Mouse (Mus musculus) urinary bladder, adult 18-20 months (tissue): ENCODE measurements around the gene Stk38.
"Not testable (repeated sequence)": the region's sequence is repeated elsewhere in the genome, so short reads cannot be mapped to it uniquely, and the experiment has no call there.

ENCODE experiments used
- DNase-seq, 2 experiments: peaks; one replicate each; pipeline ENCODE4 v3.0.0; 2022; ENCODE audit warnings: low spot score in 2 of 2, mixed read lengths in 2 of 2

Gene Stk38

DNA sequence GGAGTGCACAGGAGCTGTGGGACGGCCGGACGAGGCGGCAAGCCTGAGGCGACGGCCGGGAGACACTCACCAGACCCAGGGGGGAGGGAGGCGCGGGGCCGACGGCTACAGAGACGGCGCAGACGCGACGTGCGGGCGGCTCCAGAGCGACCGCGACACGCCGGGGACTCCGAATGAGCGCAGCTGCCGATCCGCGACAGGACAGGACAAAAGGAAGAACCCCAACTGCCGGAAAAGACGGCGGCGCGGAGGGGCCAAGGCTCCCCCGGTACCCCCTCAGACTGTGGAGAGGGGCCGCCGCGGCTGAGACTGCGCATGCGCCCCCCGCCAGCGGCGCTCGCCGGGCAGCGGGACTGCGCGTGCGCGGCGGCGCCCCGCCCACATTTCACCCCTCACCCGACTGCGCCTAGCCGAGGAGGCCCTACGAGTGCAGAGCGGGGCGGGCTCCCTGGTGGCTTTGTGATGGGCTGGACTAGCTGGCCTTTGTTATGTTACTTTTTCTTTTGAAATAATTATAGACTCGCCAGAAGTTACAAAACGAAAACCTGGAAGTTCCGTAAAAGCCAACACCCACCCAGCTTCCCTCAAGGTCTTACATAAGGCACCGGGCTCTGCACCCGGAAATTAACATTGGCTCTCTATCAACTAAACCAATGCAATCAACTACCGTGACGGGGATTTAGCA is at the start of gene Stk38:
Gene Stk38 (minus strand): TSS at position 355 of the 685 bp plus-strand sequence.
- peak; percentile 88 to 92 for DNase-seq

DNA sequence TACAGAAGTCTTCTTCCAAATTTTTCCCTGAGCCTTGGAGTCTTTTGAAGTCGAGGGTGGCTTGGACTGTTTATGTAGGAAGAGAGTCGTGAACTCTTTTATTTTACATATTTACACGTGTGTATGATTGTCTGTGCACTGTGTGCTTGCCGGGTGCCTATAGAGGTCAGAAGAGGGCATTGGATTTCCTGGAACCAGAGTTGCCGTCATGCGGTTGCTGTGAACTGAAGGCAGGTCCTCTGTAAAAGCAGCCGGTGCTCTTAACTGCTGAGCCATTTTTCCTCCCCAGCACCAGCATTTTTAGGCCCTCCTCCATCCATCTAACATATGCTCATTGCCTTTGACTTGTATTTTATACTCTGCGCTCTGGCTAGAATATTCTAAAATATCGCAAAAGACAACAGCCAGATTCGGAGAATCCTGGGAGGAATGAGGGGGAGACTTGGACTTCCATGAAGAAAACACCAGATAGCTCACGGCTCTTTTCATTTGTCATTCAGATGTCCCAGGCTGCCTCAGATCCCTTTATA is 49.6 kb upstream of the Stk38 start:
- DNase-seq, result no peak

DNA sequence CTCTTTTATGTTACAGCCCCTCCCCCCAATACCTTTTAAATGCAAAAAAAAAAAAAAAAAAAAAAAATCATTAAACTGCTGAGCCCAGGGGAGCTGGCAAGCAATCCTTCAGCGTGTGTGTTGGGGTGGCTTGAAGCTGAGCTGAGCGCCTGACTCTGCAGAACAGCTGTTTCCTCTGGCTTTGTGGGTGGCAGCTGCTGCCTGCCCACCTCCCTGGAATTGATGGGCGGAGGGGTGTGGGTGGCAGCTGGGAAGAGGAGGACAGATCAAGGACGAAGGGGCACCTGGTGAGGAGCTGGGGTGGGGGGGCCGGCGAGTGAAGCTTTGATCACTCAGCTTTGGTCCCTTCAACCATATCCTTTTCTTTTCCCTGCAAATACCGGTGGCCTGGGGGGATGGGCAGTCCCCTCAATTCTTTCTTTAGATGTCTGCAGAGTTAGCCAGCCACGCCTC is 48.9 kb upstream of the Stk38 start:
- DNase-seq, result no peak

DNA sequence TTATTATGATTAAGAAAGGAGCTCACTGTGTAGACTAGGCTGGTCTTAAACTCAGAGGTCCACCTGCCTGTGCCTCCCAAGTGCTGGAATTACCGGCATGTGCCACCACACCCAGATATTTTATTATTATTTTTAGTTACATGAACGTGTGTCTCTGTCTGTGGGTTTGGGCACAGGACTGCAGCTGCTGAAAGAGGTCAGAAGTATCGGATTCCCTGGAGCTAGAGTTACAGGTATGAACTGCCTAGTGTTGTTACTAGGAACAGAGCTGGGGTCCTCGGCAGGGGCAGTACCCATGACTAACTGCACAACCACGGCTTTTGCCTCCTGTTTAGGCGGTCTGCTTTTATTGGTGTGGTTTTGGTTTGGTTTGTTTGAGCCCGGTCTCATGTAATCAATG is 48.4 kb upstream of the Stk38 start:
- no peak for DNase-seq

DNA sequence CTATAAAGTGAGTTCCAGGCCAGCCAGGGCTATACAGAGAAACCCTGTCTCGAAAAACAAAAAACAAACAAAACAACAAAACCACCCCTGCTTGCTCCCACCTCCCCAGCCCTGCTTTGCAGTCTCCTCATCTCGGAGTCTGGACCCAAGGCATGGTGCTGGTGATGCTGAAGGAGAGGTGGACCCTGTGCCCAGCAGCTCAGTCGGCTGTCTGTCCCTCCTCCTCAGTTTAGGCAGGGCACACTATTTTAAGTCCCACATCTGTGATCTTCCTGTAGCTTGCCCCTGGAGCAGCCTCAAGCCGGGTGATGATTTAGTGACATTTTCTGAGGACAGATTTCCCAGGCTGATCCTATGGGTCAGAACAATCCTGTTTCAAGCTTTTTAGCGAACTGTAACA is 47.8 kb upstream of the Stk38 start:
- DNase-seq, result no peak

DNA sequence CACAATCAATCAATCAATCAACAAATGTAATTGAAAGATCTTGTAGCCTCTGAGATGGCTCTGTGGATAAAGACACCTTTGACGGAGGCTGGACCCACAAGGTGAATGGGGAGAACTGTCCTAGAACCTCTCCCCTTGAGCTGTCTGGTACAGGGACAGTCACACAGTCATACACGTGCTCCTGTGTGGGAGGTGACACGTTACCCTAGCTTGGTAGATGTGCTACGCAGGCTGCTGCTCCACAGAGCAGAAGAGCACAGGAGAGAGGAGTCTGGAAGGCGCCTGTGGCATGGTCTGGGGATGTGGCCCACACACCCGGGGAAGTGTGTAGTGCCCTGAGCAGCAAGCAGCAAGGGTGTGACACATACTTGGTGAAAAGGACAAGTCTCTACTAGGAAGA is 46.6 kb upstream of the Stk38 start:
- no peak for DNase-seq

DNA sequence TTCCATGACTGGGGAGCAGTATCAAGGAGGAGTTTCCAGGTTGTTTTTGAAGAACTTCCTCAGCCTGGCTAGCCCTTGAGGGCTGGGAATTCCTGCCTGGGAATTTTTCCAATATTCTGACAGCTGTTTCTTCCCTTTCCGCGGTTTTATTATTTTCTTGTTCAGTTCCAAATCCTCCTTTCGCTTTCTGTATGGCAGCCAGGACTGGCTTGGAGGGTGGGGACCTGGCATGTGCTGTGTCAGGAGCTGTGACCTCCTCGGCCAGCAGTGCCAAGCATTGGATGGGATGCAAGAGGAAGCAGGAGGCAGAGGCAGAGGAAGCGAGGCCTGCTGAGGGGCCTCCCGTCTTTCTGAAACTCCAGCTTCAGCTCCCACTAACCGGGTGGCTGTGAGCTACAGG is 46.0 kb upstream of the Stk38 start:
- DNase-seq, result peak in 1 of 2 experiments; percentile 54

DNA sequence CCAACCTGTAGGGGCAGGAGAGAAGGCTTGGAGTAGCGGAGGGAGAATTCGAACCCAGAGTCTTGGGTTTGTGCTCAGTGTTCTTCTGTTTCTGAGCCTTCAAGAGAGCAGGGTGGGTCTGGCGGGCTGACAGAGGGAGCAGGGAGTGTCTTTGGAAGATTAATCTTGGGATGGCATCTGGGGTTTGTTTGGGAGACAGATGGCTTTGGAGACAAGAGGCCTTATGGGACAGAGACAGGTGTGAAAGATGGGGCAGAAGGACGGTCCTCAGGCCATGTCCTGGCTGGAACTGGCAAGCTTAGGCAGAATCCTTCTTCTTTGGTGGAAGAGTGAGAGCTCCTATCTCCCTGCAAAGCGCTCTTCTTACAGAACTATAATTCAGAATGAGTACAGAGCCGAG is 45.3 kb upstream of the Stk38 start:
- DNase-seq, result no peak

DNA sequence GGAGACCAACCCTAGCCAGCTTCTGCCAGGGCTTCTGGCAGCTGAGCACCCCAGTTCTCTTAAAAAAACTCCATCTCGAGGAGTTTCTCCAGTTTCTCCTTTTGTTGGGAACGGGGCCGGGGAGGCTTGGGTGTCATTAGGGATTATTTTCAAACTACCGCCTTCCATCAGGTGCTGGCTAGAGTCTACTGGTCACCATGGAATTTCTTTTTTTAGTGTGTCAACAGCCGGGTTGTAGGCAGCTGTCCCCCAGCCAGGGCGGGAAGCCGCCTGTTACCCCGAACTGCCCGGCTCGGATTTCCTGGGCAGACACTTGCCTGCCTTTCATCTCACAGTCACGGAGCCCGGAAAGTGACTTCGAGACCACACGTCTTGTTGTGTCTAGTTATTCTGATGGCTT is 43.0 kb upstream of the Stk38 start:
- no peak for DNase-seq

DNA sequence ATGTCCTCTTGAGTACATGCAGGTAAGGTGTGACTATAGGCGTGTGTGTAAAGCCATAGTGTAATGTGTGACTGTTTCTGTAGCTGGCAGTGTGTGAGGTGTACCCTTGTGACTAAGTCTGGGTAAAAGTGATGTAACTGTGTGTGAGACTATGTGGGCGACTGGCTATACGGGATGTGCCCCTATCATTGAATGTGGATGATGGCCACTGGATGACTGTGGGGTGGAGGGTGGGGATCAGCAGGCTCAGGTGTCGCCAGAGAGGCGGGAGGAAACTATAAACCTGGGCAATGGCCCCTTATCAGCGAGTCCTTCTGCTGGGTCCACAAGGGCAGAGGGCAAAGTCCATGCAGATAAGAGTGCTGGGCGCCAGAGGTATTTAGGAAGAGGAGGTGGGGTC is 42.1 kb upstream of the Stk38 start:
- DNase-seq, result no peak

DNA sequence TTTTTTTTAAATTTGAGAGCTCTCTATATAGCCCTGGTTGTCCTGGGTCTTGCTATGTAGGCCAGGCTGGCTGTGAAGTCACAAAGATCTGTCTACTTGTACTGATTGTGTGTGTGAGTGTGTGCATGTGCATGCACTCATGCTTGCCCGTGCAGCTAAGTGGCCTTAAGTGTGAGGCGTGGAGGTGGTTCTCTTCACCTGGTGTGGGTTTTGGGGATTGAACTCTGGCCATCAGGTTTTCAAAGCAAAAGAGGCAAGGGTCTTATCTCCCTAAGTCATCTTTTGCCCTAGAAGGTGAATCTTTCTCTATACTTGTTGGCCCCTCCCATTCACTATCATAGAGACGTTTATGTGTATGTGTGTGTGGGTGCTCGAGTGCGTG is 41.7 kb upstream of the Stk38 start:
- DNase-seq, result no peak

DNA sequence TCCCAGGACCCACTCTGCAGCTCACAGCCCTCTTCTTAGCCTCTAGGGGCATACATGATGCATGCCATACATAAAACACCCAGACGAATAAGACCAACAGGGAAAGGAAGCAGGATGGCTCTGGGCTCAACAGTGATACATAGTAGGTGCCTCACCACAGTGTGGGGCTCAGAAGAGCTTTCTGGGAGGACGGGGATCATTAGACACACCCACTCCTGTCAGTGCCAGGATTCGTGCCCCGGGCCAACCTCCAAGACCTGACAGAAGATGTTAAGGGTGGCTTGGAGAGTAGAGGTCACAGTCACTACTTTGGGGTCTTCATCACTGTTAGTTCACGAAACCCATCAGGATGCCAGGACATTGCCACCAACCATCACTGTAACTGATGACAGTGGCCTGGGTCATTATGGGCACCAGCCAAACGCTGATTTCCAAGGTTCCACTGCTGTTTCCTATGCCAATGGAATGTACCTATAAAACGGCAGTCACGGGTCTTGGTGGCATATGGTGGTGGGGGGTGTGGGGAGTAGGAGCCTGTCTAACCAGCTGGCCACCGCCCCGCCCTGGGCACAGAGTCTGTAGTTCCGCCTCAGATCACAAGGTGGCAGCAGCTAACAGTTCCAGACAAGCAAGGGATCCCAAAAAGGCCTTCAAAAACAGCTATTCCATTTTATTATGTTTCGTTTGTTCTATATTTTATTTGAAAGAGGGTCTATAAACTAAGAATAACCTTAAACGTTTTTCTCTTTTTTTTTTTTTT is 41.1 kb upstream of the Stk38 start:
- peak; percentile 79 to 89 for DNase-seq

DNA sequence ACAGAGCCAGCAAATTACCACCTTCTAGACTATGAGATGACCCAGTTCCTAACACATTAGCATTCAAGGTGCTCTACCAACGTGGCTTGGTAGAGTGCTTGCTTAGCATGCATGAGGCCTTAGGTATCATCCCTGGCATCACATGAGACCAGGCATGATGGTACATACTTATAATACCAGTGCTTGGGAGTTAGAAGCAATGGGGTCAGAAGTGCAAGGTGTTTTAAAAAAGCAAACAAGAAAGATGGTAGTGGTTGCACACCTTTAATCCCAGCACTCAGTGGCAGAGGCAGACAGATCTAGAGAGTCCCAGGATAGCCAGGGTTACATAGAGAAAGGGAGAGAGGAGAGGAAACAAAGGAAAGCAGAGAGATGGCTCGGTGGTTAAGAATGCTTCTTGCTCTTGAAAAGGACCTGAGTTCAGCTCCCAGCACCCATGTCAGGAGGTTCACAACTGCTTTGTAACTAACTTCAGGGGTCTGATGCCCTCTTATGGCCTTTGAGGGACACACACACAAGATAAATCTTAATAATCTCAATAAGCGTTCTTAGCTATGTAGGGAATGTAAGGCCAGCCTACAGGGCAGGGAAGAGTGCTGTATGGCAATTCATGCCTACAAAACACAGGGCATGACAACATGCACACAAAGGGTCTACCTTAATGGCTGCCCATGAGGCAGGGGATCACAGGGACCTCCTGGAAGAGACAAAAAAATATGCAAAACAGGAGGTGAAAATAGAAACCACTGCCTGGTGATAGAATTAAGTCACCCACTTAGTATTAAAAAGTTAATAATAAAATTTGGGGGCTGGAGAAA is 40.1 kb upstream of the Stk38 start:
- no peak for DNase-seq

DNA sequence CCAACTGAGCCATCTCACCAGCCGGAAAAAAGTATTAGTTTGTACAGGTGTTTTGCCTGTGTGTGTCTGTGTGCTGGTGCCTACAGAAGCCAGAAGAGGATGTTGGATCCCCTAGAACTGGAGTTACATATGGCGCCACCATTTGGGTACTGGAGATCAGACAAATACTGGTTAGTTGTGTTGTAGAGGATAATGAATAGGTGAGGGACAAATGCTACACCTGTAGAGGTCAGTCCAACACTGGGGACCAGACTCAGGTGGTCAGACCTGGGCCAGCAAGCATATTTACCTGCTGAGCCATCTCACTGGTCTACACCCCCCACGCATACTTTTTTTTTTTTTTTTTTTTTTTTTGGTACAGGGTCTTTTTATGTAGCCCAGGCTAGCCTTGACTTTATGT is 39.1 kb upstream of the Stk38 start:
- DNase-seq, result no peak

DNA sequence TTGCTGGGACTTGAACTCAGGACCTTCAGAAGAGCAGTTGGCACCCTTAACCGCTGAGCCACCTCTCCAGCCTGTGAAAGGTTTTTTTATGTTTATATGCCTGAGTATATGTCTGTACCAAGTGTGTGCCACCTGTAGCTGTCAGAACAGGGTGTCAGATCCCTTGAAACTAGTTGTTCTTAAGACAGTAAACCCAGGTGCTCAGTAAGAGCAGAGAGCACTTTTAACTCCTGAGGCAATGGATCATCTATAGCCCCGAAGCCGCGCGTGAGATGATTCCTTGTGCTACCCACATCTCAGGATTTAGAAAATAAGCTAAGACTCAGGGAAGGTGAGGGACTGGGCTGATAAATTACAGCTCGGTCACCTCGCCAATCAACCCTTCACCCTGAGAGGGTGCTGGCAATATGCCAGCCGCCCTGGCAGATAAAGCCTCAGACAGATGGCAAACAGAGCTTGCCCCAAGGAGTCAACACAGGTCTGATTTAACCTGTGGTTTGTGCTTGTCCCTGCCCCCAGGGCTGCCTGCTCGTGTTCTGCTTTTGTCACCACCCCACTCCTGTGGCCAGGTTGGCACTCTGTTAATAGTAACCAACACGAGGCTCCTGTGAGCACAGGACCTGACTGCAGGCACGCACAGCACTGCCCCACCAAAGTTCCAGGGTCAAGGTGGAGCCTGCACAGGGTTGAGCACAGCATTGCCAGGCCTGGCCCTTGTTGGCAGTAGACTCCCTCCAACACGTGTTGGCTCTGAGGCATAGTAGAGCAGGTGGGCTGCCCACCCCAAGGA is 38.1 kb upstream of the Stk38 start:
- peak; percentile 55 to 73 for DNase-seq

DNA sequence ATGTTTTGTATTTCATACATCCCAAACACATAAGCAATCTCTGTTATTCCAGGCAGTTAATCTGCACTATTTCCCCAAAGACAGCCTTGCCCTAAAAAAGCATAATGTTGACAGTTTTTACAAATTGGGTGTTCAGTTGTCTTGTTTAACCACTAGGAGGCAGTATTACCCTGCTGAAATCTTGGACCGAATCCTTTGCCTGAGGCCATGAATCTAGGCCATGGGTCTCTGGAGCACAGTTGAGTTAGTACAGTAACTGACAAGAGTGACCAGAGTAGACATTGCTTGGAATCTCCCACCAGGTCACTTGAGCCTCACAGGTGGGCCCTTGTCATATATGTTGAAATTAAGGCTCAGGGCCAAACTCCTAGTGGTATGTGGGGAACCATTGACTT is 37.1 kb upstream of the Stk38 start:
- no peak for DNase-seq

DNA sequence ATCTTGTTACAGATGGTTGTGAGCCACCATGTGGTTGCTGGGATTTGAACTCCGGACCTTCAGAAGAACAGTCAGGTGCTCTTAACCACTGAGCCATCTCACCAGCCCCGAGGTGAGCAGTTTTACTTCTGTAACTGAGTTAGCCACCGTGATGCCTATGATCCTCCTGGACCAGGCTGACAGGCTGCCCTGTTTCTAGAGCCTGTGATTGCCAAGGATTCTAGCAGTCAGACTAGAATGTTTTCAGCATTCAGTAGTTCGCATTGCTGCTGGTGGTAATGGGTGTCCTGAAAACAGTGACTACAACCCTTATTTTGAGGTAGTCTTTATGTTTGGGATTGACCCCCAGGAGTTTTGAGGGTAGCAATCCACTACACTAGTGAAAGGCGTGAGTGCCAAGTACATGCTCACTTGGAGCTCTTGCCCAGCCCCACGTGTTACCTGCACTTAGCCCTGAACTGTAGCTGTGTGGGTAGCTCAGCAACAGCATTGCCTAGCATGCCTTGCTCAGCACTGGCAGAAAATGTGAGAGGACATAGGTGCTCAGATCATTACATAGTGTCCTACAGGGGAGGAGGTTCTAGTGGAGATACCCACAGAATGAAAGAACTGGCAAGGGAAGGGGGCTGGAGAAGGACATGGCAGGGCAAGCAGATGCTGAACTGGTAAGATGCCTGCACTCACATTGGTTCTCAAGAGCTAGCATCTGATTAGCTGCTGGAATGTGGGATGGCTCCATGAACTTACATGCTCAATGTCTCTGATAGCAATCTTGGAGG is 36.5 kb upstream of the Stk38 start:
- no peak for DNase-seq

DNA sequence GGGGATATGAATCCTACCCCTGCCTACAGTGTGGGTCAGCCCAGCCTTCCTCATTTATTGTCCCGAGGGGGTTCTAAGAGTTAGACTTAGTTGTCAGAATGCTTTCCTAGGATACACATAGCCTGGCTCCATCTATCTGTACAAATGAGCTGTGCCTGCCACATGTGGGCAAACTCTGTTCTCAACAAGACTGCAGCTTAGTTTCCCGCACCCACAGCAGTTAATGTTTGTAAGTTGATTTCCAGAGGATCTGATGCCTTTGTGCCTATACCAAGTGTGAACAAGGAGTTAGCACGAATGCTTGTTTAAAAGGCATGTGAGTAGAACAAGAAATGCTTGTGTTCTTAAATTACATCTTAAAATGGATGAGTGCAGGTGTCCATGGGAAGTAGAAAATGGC is 35.8 kb upstream of the Stk38 start:
- DNase-seq, result no peak

DNA sequence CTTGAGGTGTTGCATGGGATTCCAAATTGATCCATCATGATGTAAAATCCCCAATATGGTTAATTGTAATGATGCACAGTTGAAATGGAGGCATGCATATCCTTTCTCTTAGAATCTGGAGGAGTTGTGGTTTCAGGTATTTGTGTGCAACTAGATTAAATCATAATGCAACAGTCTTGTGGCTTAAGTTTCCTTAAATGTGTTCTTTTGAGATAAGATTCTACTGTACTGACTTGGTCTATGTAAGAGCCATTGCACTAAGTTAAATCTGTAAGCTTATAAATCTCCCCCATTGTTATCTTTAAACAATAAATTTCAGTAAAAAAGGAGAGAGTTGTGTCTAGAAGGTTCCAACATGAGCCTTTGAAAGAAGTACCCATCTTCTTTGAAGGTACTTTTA is 34.8 kb upstream of the Stk38 start:
- no peak for DNase-seq

DNA sequence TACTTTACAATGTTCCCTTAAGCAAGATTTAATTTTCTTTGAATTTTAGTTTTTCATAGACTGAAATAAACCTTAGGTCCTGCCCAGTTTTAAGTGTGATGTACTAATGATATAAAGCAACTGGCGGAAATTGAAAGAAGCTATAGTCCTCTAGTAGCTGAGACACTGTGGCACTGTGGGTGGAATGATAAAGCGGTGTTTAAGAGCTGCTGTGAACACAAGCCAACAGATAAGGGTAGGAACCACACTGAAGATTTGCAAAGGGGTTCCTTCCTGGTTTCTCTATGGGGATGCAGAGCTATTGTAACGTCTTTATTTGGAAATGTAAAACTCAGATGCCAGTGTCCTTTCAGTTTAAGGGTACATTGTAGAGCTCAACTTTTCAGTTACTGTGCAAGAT is 33.8 kb upstream of the Stk38 start:
- DNase-seq, result not testable (repeated sequence)

DNA sequence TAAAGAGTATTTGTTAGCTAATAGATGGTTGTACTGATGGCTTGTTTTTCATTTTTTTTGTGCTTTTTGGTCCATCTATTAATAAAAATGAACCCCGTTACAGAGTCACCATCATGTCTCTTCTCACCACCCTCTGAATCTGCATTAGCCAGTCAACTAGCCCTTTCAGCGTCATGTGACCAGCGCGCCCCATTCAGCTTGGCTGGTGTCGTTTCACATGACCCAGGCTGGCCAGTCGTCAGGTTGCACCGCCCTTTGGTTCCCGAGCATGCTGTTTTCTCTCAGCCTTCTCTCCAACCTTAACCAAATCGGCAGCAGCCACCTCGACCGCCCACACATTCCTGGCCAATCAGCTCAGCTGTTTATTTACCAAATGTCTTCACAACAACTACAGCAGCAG is 31.6 kb upstream of the Stk38 start:
- DNase-seq, result no peak
